Mouse (Mus musculus) spleen, adult 10 weeks (tissue): Measurements from ENCODE around the gene Zfp512. TPM values are rescaled to one million over a fixed set of nuclear protein-coding genes. Genes with fewer than 3 reads are reported as not detected.

Source experiments
- polyA plus RNA-seq: library from polyadenylated mRNA; stranded (reverse); fragments of 350-450 nt; fragmentation: Illumina TruSeq; extraction: RNeasy Lipid Tissue Mini Kit (QIAGEN cat#74804); gene quantifications from one replicate; pipeline ENCODE4 v1.2.3, GENCODE M21; 2015; ENCODE audit warnings: low replicate concordance; ENCODE audit not compliant: insufficient read depth

Gene Zfp512
- 52.2 TPM for polyA plus RNA-seq

GRCm38 (mm10) chr5:31451878-31452561 is at the start of gene Zfp512:
Gene Zfp512, plus strand, starts transcription at chr5:31452431.

GRCm38 (mm10) chr5:31485440-31485839 is 33.2 kb downstream of the Zfp512 start, which contains the start of gene 4930548H24Rik:
Gene 4930548H24Rik, plus strand, starts transcription at chr5:31485740.

GRCm38 (mm10) chr5:31494513-31495297 is 42.5 kb downstream of the Zfp512 start, which contains the start of gene Gpn1:
Gene Gpn1, plus strand, starts transcription at chr5:31494741.

GRCm38 (mm10) chr5:31526354-31527116 is 74.3 kb downstream of the Zfp512 start, which contains the start of gene Slc4a1ap:
Gene Slc4a1ap, plus strand, starts transcription at chr5:31526995.

GRCm38 (mm10) chr5:31527707-31528106 is 75.5 kb downstream of the Zfp512 start, which contains the start of gene Supt7l:
Gene Supt7l, minus strand, starts transcription at chr5:31527807.

Other genes with a start within 250 kb of the Zfp512 start
- gene Ppm1g, start 231.7 kb upstream of the Zfp512 start, polyA plus RNA-seq: 88.2 TPM
- 156 TPM for gene Nrbp1, start 211.6 kb upstream of the Zfp512 start, polyA plus RNA-seq
- gene Gm9970, start 211.2 kb upstream of the Zfp512 start, polyA plus RNA-seq: not detected
- gene Krtcap3, start 200.7 kb upstream of the Zfp512 start, polyA plus RNA-seq: 11.7 TPM
- 20.5 TPM for gene Ift172, start 161.3 kb upstream of the Zfp512 start, polyA plus RNA-seq
- 3.6 TPM for gene Fndc4, start 156.4 kb upstream of the Zfp512 start, polyA plus RNA-seq
- not detected for gene Gckr, start 155.0 kb upstream of the Zfp512 start, polyA plus RNA-seq
- 0.11 TPM for gene 4930548H24Rik, start 33.3 kb downstream of the Zfp512 start, polyA plus RNA-seq
- 32.4 TPM for gene Gpn1, start 42.3 kb downstream of the Zfp512 start, polyA plus RNA-seq
- gene Slc4a1ap, start 74.6 kb downstream of the Zfp512 start, polyA plus RNA-seq: 51.7 TPM
- gene Supt7l, start 75.4 kb downstream of the Zfp512 start, polyA plus RNA-seq: 11.7 TPM
- gene Mrpl33, start 144.5 kb downstream of the Zfp512 start, polyA plus RNA-seq: 160 TPM
- 7.6 TPM for gene Rbks, start 245.2 kb downstream of the Zfp512 start, polyA plus RNA-seq
- 57.1 TPM for gene Babam2, start 245.3 kb downstream of the Zfp512 start, polyA plus RNA-seq